Mouse (Mus musculus): Measurements from ENCODE around the gene Trim23. TPM values are rescaled to one million over a fixed set of nuclear protein-coding genes. Genes with fewer than 3 reads are reported as not detected.

Gene Trim23
- 8.2 and 8.4 TPM in 2 replicates for polyA plus RNA-seq (2015; fragmentation: Nextera tagmentation; extraction: Ambion mirVana)

DNA sequence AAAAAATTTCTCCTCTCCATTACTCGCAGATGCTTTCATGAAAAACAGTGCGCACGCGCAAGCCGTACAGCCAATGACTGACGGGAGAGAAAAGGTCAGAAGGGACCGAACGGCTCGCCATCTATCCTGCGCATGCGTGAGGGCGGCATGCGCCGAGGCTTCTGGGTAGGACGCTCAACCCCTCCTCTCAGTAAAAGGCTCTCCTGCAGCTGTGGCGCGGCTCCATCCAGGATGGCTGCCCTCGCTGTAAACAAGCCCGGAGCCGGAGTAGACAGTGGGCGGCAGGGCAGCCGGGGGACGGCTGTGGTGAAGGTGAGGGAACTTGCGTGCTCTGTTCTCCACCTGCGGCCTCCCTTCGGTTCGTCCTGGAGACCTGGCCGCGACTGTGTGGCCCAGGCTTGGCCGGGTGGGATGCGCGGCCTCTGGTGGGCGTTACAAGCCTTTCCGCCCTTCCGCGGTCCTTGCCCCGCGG lies at the start of gene Trim23:
Gene Trim23, plus strand, starts transcription at position 148 of the 472 bp plus-strand sequence.
- DNase-seq (ENCODE audit: low spot score) (peak; percentile 96), ATAC-seq (ENCODE audit: low FRiP score, low TSS enrichment) (peak; percentile 100)
- H3K4me2 ChIP-seq (replicated peaks; ENCODE audit: low read depth) = peak within 1 kb of the TSS; percentile 78
- 2% methylated on average over 38 of the region's 38 CpGs for WGBS
- no peak for TF ChIP-seq EP300 (optimal IDR thresholded peaks at IDR 0.05)
- TF ChIP-seq CTCF (IDR thresholded peaks at IDR 0.05; ENCODE audit: low read depth) = peak; percentile 63
- H3K9ac ChIP-seq (ENCODE audit: low read length) = peak within 1 kb of the TSS; percentile 85
- H3K27me3 ChIP-seq (ENCODE audit: control insufficient read depth, insufficient read depth, low read length) = no peaks in the 10 kb centered on the region
- no peaks in the 10 kb centered on the region for H3K36me3 ChIP-seq (ENCODE audit: control insufficient read depth, insufficient read depth, low read length)
- no peaks in the 10 kb centered on the region for H3K9me3 ChIP-seq (ENCODE audit: control insufficient read depth, low read length)
- H3K4me3 ChIP-seq (ENCODE audit: low read depth, low read length) = peak within 1 kb of the TSS; percentile 92
- peak within 1 kb of the TSS; percentile 89 for H3K27ac ChIP-seq (replicated peaks)
- peaks cover 2% of the 10 kb centered on the region; the same call in 1 of the 2 replicates for H3K4me1 ChIP-seq (replicated peaks; ENCODE audit: control insufficient read depth, insufficient read depth)

DNA sequence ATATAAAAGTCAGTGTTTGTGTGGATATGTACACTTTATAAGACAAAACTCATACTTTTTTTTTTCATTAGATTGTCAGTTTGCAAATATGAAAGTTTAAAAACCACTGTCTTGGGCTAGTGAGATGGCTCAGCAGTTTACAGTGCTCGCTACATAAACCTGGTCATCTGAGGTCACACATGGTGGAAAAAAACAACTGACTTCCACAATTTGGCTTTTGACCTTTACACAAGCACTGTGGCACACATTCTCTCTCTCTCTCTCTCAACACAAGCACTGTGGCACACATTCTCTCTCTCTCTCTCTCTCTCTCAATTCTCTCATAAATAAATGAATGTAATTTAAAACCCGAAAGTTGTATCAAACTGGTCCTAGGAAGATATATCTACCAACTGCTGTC lies 46.0 kb upstream of the Trim23 start:
- no peak for ATAC-seq (ENCODE audit: low FRiP score, low TSS enrichment)
- H3K27me3 ChIP-seq (ENCODE audit: control insufficient read depth, insufficient read depth, low read length) = no peaks in the 10 kb centered on the region
- TF ChIP-seq EP300 (optimal IDR thresholded peaks at IDR 0.05) = no peak
- no peak for TF ChIP-seq CTCF (IDR thresholded peaks at IDR 0.05; ENCODE audit: low read depth)
- H3K9ac ChIP-seq (ENCODE audit: low read length) = no peak overlapping the region
- no peak overlapping the region for H3K4me3 ChIP-seq (ENCODE audit: low read depth, low read length)
- WGBS = 83% methylated on average over 2 of the region's 2 CpGs
- DNase-seq (ENCODE audit: low spot score) = no peak
- no peak overlapping the region for H3K27ac ChIP-seq (replicated peaks)
- H3K4me2 ChIP-seq (replicated peaks; ENCODE audit: low read depth) = no peak overlapping the region
- H3K4me1 ChIP-seq (replicated peaks; ENCODE audit: control insufficient read depth, insufficient read depth) = no peaks in the 10 kb centered on the region
- H3K9me3 ChIP-seq (ENCODE audit: control insufficient read depth, low read length) = no peaks in the 10 kb centered on the region
- no peaks in the 10 kb centered on the region for H3K36me3 ChIP-seq (ENCODE audit: control insufficient read depth, insufficient read depth, low read length)

DNA sequence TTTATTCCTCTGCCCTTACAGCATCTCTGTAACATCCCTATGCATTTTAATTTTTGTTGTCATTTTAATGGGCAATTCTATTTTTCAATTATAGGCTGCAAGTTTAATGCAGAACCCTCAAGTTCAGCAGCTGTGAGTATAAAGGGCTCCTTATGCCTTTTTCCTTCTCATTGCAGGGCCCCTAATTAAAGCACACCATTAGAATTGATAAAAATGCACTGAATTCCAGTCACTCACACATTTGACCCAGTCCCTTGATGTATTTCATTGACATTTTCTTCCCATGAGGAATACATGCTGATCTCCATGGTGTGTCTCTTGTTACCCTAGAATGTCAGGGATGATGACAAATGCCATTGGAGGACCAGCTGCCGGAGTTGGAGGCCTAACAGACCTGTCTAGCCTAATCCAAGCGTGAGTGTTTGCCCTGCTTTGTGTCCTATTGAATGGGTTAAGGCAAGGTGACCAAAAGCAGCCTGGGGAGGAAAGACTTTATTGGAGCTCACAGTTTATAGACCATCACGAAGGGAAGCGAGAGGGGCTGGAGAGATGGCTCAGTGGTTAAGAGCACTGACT lies 44.0 kb upstream of the Trim23 start:
- no peak for ATAC-seq (ENCODE audit: low FRiP score, low TSS enrichment)
- no peak overlapping the region for H3K4me3 ChIP-seq (ENCODE audit: low read depth, low read length)
- TF ChIP-seq EP300 (optimal IDR thresholded peaks at IDR 0.05) = no peak
- no peak for TF ChIP-seq CTCF (IDR thresholded peaks at IDR 0.05; ENCODE audit: low read depth)

DNA sequence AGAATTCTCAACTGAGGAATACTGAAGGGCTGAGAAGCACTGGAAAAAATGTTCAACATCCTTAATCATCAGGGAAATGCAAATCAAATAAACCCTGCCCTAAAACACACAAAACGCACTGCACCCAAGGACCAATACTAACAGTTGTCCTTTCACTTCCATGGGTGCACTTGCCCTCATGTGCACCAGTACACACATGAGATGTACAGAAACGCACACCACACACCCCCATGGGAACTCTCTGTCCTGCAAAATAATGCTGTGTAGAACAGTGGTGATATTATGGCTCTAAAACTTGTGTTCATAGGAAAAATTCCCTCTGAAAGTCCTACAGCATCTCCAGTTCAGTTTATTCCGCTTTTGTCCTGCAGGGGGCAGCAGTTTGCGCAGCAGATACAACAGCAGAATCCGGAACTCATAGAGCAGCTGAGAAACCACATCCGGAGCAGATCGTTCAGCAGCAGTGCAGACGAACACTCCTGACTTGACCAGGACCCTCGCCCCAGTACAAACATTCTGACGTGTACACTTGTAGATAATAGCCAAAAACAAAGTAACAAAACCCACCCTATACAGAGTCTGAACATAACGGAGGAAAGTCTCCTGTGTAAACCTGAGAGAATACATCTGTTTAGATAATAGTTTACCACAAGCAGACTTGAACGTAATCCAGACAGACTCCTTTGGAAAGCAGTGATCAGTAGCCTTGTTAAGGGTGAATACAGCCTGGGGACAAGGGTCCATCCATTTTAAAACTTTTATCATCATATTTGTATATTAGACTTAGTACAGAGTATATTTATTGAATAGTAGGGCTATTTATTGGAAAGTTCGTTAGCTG lies 39.0 kb upstream of the Trim23 start:
- H3K36me3 ChIP-seq (ENCODE audit: control insufficient read depth, insufficient read depth, low read length) = peaks cover 4% of the 10 kb centered on the region
- H3K4me3 ChIP-seq (ENCODE audit: low read depth, low read length) = 0 out of 2 replicates have a peak overlapping the region, but pooled peaks have one; percentile 6
- no peak overlapping the region for H3K9ac ChIP-seq (ENCODE audit: low read length)
- ATAC-seq (ENCODE audit: low FRiP score, low TSS enrichment) = peak; percentile 74
- peak overlapping the region; percentile 31 for H3K4me2 ChIP-seq (replicated peaks; ENCODE audit: low read depth)
- no peaks in the 10 kb centered on the region for H3K9me3 ChIP-seq (ENCODE audit: control insufficient read depth, low read length)
- 24% methylated on average over 13 of the region's 13 CpGs for WGBS
- no peaks in the 10 kb centered on the region for H3K4me1 ChIP-seq (replicated peaks; ENCODE audit: control insufficient read depth, insufficient read depth)
- H3K27ac ChIP-seq (replicated peaks) = no peak overlapping the region; the same call in 1 of the 2 replicates
- DNase-seq (ENCODE audit: low spot score) = peak; percentile 81
- TF ChIP-seq EP300 (optimal IDR thresholded peaks at IDR 0.05) = no peak
- peak; percentile 93 for TF ChIP-seq CTCF (IDR thresholded peaks at IDR 0.05; ENCODE audit: low read depth)
- H3K27me3 ChIP-seq (ENCODE audit: control insufficient read depth, insufficient read depth, low read length) = no peaks in the 10 kb centered on the region

More for the DNA sequence above, 44.0 kb upstream of the Trim23 start:
- Histone ChIP-seq H3K36me3 (ENCODE audit: control insufficient read depth, insufficient read depth, low read length) (no peaks in the 10 kb centered on the region), H3K27me3 (ENCODE audit: control insufficient read depth, insufficient read depth, low read length) (no peaks in the 10 kb centered on the region), H3K9me3 (ENCODE audit: control insufficient read depth, low read length) (no peaks in the 10 kb centered on the region), H3K9ac (ENCODE audit: low read length) (no peak overlapping the region), H3K4me1 (replicated peaks; ENCODE audit: control insufficient read depth, insufficient read depth) (no peaks in the 10 kb centered on the region), H3K27ac (replicated peaks) (no peak overlapping the region), H3K4me2 (replicated peaks; ENCODE audit: low read depth) (no peak overlapping the region)
- DNase-seq (ENCODE audit: low spot score) = no peak
- 77% methylated on average over 4 of the region's 4 CpGs for WGBS

DNA sequence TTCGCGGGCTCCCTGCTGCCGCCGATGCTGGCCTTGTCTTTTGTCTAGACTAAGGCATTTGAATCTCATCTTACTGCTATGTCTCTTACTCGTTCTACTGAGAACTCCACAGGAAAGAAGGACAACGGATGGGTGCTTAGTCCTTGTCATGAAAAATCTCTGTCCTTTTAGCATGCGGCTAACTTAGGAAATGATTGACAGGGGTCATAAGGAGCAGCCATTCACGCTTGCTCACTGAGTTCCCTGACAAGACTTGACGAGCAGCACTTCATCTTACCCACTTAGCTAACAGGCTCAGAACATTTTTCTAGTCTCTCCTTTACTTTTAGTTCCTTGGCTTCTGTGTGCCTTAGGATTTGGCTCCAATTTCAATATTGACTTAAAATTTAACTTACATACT lies 33.7 kb upstream of the Trim23 start:
- no peak for DNase-seq (ENCODE audit: low spot score)
- Histone ChIP-seq H3K4me1 (replicated peaks; ENCODE audit: control insufficient read depth, insufficient read depth) (no peaks in the 10 kb centered on the region), H3K4me3 (ENCODE audit: low read depth, low read length) (no peak overlapping the region), H3K27ac (replicated peaks) (no peak overlapping the region), H3K4me2 (replicated peaks; ENCODE audit: low read depth) (no peak overlapping the region), H3K9ac (ENCODE audit: low read length) (no peak overlapping the region), H3K27me3 (ENCODE audit: control insufficient read depth, insufficient read depth, low read length) (no peaks in the 10 kb centered on the region), H3K36me3 (ENCODE audit: control insufficient read depth, insufficient read depth, low read length) (peaks cover 17% of the 10 kb centered on the region), H3K9me3 (ENCODE audit: control insufficient read depth, low read length) (no peaks in the 10 kb centered on the region)
- 76% methylated on average over 9 of the region's 9 CpGs for WGBS
- no peak for TF ChIP-seq EP300 (optimal IDR thresholded peaks at IDR 0.05)
- no peak for TF ChIP-seq CTCF (IDR thresholded peaks at IDR 0.05; ENCODE audit: low read depth)
- ATAC-seq (ENCODE audit: low FRiP score, low TSS enrichment) = no peak

Measured in stomach, postnatal 0 days (tissue).